Mouse (Mus musculus): ENCODE measurements around the gene Mmp14.

GRCm38 (mm10) chr14:54398921-54399382, 32.5 kb upstream of the Mmp14 start:
- TF ChIP-seq POLR2A (IDR thresholded peaks at IDR 0.05; ENCODE audit: borderline replicate concordance, extremely low read depth, insufficient read depth, insufficient read length, poor library complexity, severe bottlenecking), result no peak
- no peak for TF ChIP-seq CTCF (IDR thresholded peaks at IDR 0.05; ENCODE audit: borderline replicate concordance, extremely low read depth, insufficient read depth, insufficient read length)

Data from brain, embryonic 14.5 days (tissue).